Mouse (Mus musculus) ES-Bruce4 (cell line): ENCODE measurements around the gene Ube2j2. TPM values are rescaled to one million over a fixed set of nuclear protein-coding genes. Genes with fewer than 3 reads are reported as not detected.

Experiments used
- H3K27ac ChIP-seq: 2 replicates; pipeline ENCODE4 v1.5.1; 2012; ENCODE audit warnings: low read length, inconsistent platforms; ENCODE audit not compliant: insufficient read depth
- H3K27me3 ChIP-seq: 2 replicates; pipeline ENCODE4 v1.6.1; 2012; ENCODE audit warnings: mild to moderate bottlenecking, low read length, inconsistent platforms; ENCODE audit not compliant: control insufficient read depth, poor library complexity, insufficient read depth, severe bottlenecking
- H3K36me3 ChIP-seq: 2 replicates; pipeline ENCODE4 v1.6.1; 2012; ENCODE audit warnings: inconsistent platforms, mild to moderate bottlenecking, low read length, moderate library complexity; ENCODE audit not compliant: control insufficient read depth, poor library complexity, insufficient read depth, severe bottlenecking
- H3K4me1 ChIP-seq: one replicate; pipeline ENCODE4 v1.8.1; 2011; ENCODE audit warnings: low read length; ENCODE audit not compliant: control insufficient read depth, insufficient read depth
- H3K4me3 ChIP-seq: 2 replicates; pipeline ENCODE4 v1.5.1; 2011; ENCODE audit warnings: low read depth, mild to moderate bottlenecking, low read length
- H3K9ac ChIP-seq: 2 replicates; pipeline ENCODE4 v1.6.1; 2012; ENCODE audit warnings: low read depth, mild to moderate bottlenecking, inconsistent platforms; ENCODE audit not compliant: poor library complexity, severe bottlenecking
- H3K9me3 ChIP-seq: replicated peaks from 2 replicates; pipeline ENCODE4 v1.6.1; 2012; ENCODE audit warnings: mild to moderate bottlenecking, low read length, inconsistent platforms; ENCODE audit not compliant: control insufficient read depth, poor library complexity, insufficient read depth, severe bottlenecking
- CTCF ChIP-seq: IDR thresholded peaks from one replicate; pipeline ENCODE4 v1.8.1; 2011; ENCODE audit warnings: low read depth, low read length
- EP300 ChIP-seq: IDR thresholded peaks from 2 replicates; pipeline ENCODE4 v1.6.1; 2011; ENCODE audit warnings: low read depth, low read length; ENCODE audit not compliant: insufficient read depth
- POLR2A ChIP-seq: IDR thresholded peaks from one replicate; pipeline ENCODE4 v1.8.1; 2011; ENCODE audit warnings: low read length; ENCODE audit not compliant: insufficient read depth
- polyA plus RNA-seq: library from polyadenylated mRNA; stranded (reverse); fragments of >200 nt; gene quantifications from 2 replicates; pipeline ENCODE4 v1.2.4, GENCODE M21; 2011; ENCODE audit warnings: low read depth; ENCODE audit not compliant: missing spikeins, insufficient read depth, insufficient read length

The Ube2j2 gene
- polyA plus RNA-seq, 1 experiment = 100 TPM

GRCm38 (mm10) chr4:155907003-155907402, 36.6 kb upstream of the Ube2j2 start:
- no peak overlapping the region for H3K9ac ChIP-seq
- no peak for TF ChIP-seq CTCF
- TF ChIP-seq EP300 = no peak
- no peak for TF ChIP-seq POLR2A
- no peaks in the 10 kb centered on the region for H3K4me1 ChIP-seq
- no peak overlapping the region for H3K27ac ChIP-seq
- H3K27me3 ChIP-seq = no peaks in the 10 kb centered on the region
- H3K9me3 ChIP-seq = no peaks in the 10 kb centered on the region
- H3K4me3 ChIP-seq = no peak overlapping the region
- no peaks in the 10 kb centered on the region for H3K36me3 ChIP-seq

GRCm38 (mm10) chr4:155908281-155908680, 35.4 kb upstream of the Ube2j2 start:
- H3K36me3 ChIP-seq = no peaks in the 10 kb centered on the region
- H3K9ac ChIP-seq = no peak overlapping the region
- H3K4me1 ChIP-seq = no peaks in the 10 kb centered on the region
- no peak overlapping the region for H3K27ac ChIP-seq
- H3K27me3 ChIP-seq = no peaks in the 10 kb centered on the region
- no peak overlapping the region for H3K4me3 ChIP-seq
- TF ChIP-seq POLR2A (no peak), CTCF (no peak), EP300 (no peak)
- no peaks in the 10 kb centered on the region for H3K9me3 ChIP-seq

GRCm38 (mm10) chr4:155908751-155909150, 34.9 kb upstream of the Ube2j2 start:
- TF ChIP-seq POLR2A (no peak), CTCF (no peak), EP300 (no peak)
- no peaks in the 10 kb centered on the region for H3K4me1 ChIP-seq
- no peak overlapping the region for H3K9ac ChIP-seq
- H3K4me3 ChIP-seq = no peak overlapping the region
- H3K36me3 ChIP-seq = no peaks in the 10 kb centered on the region
- H3K27ac ChIP-seq = no peak overlapping the region
- no peaks in the 10 kb centered on the region for H3K27me3 ChIP-seq
- H3K9me3 ChIP-seq = no peaks in the 10 kb centered on the region

- Histone ChIP-seq H3K27ac (no peak overlapping the region), H3K9ac (no peak overlapping the region), H3K4me1 (no peaks in the 10 kb centered on the region), H3K4me3 (no peak overlapping the region), H3K27me3 (no peaks in the 10 kb centered on the region), H3K36me3 (no peaks in the 10 kb centered on the region), H3K9me3 (no peaks in the 10 kb centered on the region)
- TF ChIP-seq CTCF (no peak), POLR2A (no peak), EP300 (no peak)
These were observed 11.6 kb upstream of the Ube2j2 start for GRCm38 (mm10) chr4:155932031-155932430.

GRCm38 (mm10) chr4:155943049-155943452, 580 bp upstream of the Ube2j2 start:
- no peak for TF ChIP-seq EP300
- no peak for TF ChIP-seq CTCF
- TF ChIP-seq POLR2A = no peak

GRCm38 (mm10) chr4:155944271-155944670, 640 bp downstream of the Ube2j2 start:
- H3K27ac ChIP-seq = no peak overlapping the region
- TF ChIP-seq CTCF = no peak
- TF ChIP-seq EP300 = no peak
- TF ChIP-seq POLR2A = no peak
- no peaks in the 10 kb centered on the region for H3K9me3 ChIP-seq
- peak overlapping the region; percentile 88 for H3K4me3 ChIP-seq
- no peaks in the 10 kb centered on the region for H3K27me3 ChIP-seq
- H3K4me1 ChIP-seq = no peaks in the 10 kb centered on the region
- peaks cover 16% of the 10 kb centered on the region for H3K36me3 ChIP-seq
- H3K9ac ChIP-seq = peak overlapping the region; percentile 82

More at GRCm38 (mm10) chr4:155943049-155943452, 580 bp upstream of the Ube2j2 start:
- H3K4me1 ChIP-seq = no peaks in the 10 kb centered on the region
- H3K36me3 ChIP-seq = peaks cover 7% of the 10 kb centered on the region
- H3K27me3 ChIP-seq = no peaks in the 10 kb centered on the region
- H3K4me3 ChIP-seq = peak overlapping the region; percentile 68
- H3K27ac ChIP-seq = no peak overlapping the region
- no peaks in the 10 kb centered on the region for H3K9me3 ChIP-seq
- peak overlapping the region; percentile 66 for H3K9ac ChIP-seq
